In genomic region chr10:4398058-4398457, GRCm38 (mm10) we compare ENCODE assay signal across 26 mouse cellular contexts.
"Had no signal": no experiment of that assay in that cellular context is flagged by ENCODE, and none has a peak within 500 bp of the region (broad histone marks: within the 10 kb centered on the region; RNA-seq: fewer than 3 reads in every experiment).

No protein-coding gene starts in this region.

- DNase-seq: gastrocnemius, adult 2 months; gastrocnemius, postnatal 10 days; gastrocnemius, postnatal 25 days; heart, adult 2 months; heart, postnatal 10 days; heart, postnatal 4 days; kidney, adult 18-20 months; kidney, adult 8-10 months; kidney, postnatal 10 days; kidney, postnatal 25 days; kidney, postnatal 4 days; liver; liver, embryonic 13.5 days had no signal

- H3K4me2 ChIP-seq: heart, embryonic 12.5 days; hindbrain, embryonic 12.5 days; hindbrain, embryonic 14.5 days; intestine, embryonic 15.5 days; limb, embryonic 12.5 days; liver, embryonic 11.5 days; liver, embryonic 13.5 days; liver, embryonic 15.5 days had no signal

- H3K27ac ChIP-seq: gastrocnemius, adult 2 months; heart, adult 2 months; hindbrain, embryonic 10.5 days; hindbrain, embryonic 12.5 days; hindbrain, embryonic 14.5 days; intestine, embryonic 15.5 days; layer of hippocampus, adult 2 months; left cerebral cortex, adult 2 months; limb, embryonic 10.5 days; limb, embryonic 12.5 days; liver, embryonic 13.5 days; liver, embryonic 15.5 days had no signal

- H3K9me3 ChIP-seq: heart, embryonic 12.5 days; hindbrain, embryonic 10.5 days; hindbrain, embryonic 12.5 days; intestine, embryonic 15.5 days; limb, embryonic 10.5 days; limb, embryonic 12.5 days; liver, embryonic 13.5 days; liver, embryonic 15.5 days had no signal

- H3K9ac ChIP-seq: heart, embryonic 12.5 days; hindbrain, embryonic 12.5 days; hindbrain, embryonic 14.5 days; intestine, embryonic 15.5 days; limb, embryonic 12.5 days; liver, embryonic 15.5 days had no signal

- H3K4me1 ChIP-seq: hindbrain, embryonic 10.5 days; hindbrain, embryonic 12.5 days; limb, embryonic 10.5 days; limb, embryonic 12.5 days had no signal

- ATAC-seq: hindbrain, embryonic 16.5 days; inflammation-experienced regulatory T-cells, adult 6 months; intestine, embryonic 15.5 days had no signal

- H3K27me3 ChIP-seq: heart, embryonic 12.5 days; hindbrain, embryonic 12.5 days; intestine, embryonic 15.5 days; limb, embryonic 12.5 days; liver, embryonic 13.5 days; liver, embryonic 15.5 days had no signal

- H3K4me3 ChIP-seq: gastrocnemius, adult 2 months; heart, adult 2 months; heart, embryonic 12.5 days; hindbrain, embryonic 10.5 days; hindbrain, embryonic 12.5 days; intestine, embryonic 15.5 days; layer of hippocampus, adult 2 months; left cerebral cortex, adult 2 months; limb, embryonic 10.5 days; limb, embryonic 12.5 days; liver, embryonic 13.5 days; liver, embryonic 15.5 days had no signal
